Mouse (Mus musculus) right cerebral cortex, postnatal 36 days (tissue): ENCODE results near the gene Rer1.

Experiments
- DNase-seq, 2 experiments: peaks; one replicate each; pipeline ENCODE4 v3.0.0; 2022; ENCODE audit warnings: low spot score in 2 of 2, mixed read lengths in 1 of 2

The Rer1 gene

DNA sequence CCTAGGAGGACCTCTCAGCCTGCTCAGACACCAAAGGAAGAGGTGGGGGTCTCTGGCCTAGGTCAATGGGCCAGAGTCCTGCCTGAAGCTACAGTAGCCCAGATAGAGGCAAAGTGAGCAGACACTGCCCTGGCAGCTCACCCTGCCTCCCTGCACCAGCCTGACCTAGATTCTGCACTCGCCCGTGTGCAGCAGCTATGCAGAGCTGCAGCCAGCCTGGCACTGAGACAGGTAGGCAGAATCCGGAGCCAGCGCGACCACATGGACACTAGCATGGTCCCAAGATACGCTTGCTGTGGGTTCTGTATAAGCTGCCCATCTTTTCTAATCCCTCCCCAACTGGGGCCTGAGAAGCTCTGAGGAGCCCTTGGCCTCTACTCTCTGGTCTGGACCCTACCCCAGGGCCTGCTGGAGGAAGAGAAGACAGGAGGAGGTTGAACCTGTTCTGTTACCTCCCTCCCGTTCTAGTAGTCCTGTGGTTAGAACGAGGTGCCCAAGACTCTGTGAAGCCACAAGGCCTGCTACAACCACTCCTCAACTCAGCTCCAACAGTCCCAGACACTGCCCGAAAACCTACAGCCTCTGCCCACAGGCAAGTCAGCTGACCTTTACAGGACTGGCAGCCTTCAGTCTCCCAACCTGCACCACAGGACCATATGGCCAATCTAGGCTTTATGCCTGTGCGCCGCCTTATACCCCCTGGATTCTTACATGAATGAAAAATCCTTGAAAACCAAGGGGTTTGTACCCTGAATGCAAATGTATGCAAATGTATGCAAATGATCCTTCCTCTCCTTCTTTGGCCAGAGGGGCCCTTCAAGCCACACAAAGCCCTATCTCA is 61.8 kb downstream of the Rer1 start:
- no peak for DNase-seq
